Mouse (Mus musculus) heart, embryonic 14.5 days (tissue): ENCODE results near the gene Ern1. TPM values are rescaled to one million over a fixed set of nuclear protein-coding genes. Genes with fewer than 3 reads are reported as not detected.
"Not testable (repeated sequence)": the region's sequence is repeated elsewhere in the genome, so short reads cannot be mapped to it uniquely, and the experiment has no call there.

Source experiments
- ATAC-seq: fragments of 200-750 bp; cut with Nextera tagmentation; 2 replicates; pipeline ENCODE4 v1.8.0; 2017; ENCODE audit warnings: low read depth, moderate TSS enrichment; ENCODE audit not compliant: insufficient number of reproducible peaks, insufficient read depth, low FRiP score
- H3K27ac ChIP-seq, 2 experiments: fragments of 200-500 bp in 1 of 2; fragments of 300-500 bp in 1 of 2; sonication (generic) in 1 of 2; replicated peaks in 1 of 2; 2 replicates each; pipeline ENCODE4 v1.5.1; 2012 to 2014; ENCODE audit warnings: low read depth in 2 of 2, low read length in 2 of 2, control low read depth in 1 of 2, mild to moderate bottlenecking in 1 of 2, mixed read lengths in 1 of 2; ENCODE audit not compliant: control insufficient read depth in 1 of 2, insufficient read depth in 1 of 2
- H3K27me3 ChIP-seq: fragments of 300-500 bp; sonication (generic); 2 replicates; pipeline ENCODE4 v1.6.1; 2014; ENCODE audit warnings: mild to moderate bottlenecking, low read length, control low read depth; ENCODE audit not compliant: control insufficient read depth, insufficient read depth
- H3K36me3 ChIP-seq: fragments of 300-500 bp; sonication (generic); 2 replicates; pipeline ENCODE4 v1.6.1; 2014; ENCODE audit warnings: mild to moderate bottlenecking, control low read depth, low read length, mixed read lengths; ENCODE audit not compliant: control insufficient read depth, insufficient read depth
- H3K4me1 ChIP-seq, 2 experiments: fragments of 200-500 bp in 1 of 2; fragments of 300-500 bp in 1 of 2; sonication (generic) in 1 of 2; 2 replicates each; pipeline ENCODE4 v1.6.1; 2012 to 2014; ENCODE audit warnings: low read length in 2 of 2, control low read depth in 1 of 2, mixed read lengths in 1 of 2; ENCODE audit not compliant: control insufficient read depth in 2 of 2, insufficient read depth in 2 of 2
- H3K4me2 ChIP-seq: fragments of 300-500 bp; sonication (generic); 2 replicates; pipeline ENCODE4 v1.6.1; 2014; ENCODE audit warnings: mild to moderate bottlenecking, low read length
- H3K4me3 ChIP-seq, 2 experiments: fragments of 200-500 bp in 1 of 2; fragments of 300-500 bp in 1 of 2; sonication (generic) in 1 of 2; 2 replicates each; pipeline ENCODE4 v1.5.1; 2012 to 2014; ENCODE audit warnings: low read length in 2 of 2, mild to moderate bottlenecking in 2 of 2, control low read depth in 1 of 2, low read depth in 1 of 2, moderate library complexity in 1 of 2; ENCODE audit not compliant: control insufficient read depth in 1 of 2, insufficient read depth in 1 of 2
- H3K9ac ChIP-seq: fragments of 300-500 bp; sonication (generic); 2 replicates; pipeline ENCODE4 v1.6.1; 2014; ENCODE audit warnings: mild to moderate bottlenecking, low read length
- H3K9me3 ChIP-seq: fragments of 300-500 bp; sonication (generic); 2 replicates; pipeline ENCODE4 v1.6.1; 2016; ENCODE audit warnings: low read length, control low read depth; ENCODE audit not compliant: control insufficient read depth
- WGBS: fragments of 180-500 bp; shearing (Covaris S2); extraction: QIAGEN DNeasy Blood & Tissue Kit; methylation state at CpG from one replicate; pipeline ENCODE4 v1.1.7; 2014; 5-methylcytosine and 5-hydroxymethylcytosine counted together
- polyA plus RNA-seq: library from polyadenylated mRNA; unstranded; fragments of >200 nt; fragmentation: Nextera tagmentation; extraction: Ambion mirVana; gene quantifications from 2 replicates; pipeline ENCODE4 v1.2.1, GENCODE M21; 2014

Gene Ern1
- polyA plus RNA-seq, 1 experiment from 2014 or later: 4.8 TPM

- not testable (repeated sequence) for H3K9me3 ChIP-seq, H3K9ac ChIP-seq, ATAC-seq, H3K27me3 ChIP-seq, H3K4me2 ChIP-seq, H3K4me3 ChIP-seq, H3K4me1 ChIP-seq, H3K27ac ChIP-seq, H3K36me3 ChIP-seq
- WGBS: 90% methylated on average over 2 of the region's 2 CpGs
Measured at GRCm38 (mm10) chr11:106497009-106497408, 9.4 kb upstream of the Ern1 start.

- H3K4me1 ChIP-seq: peaks cover 0 to 2% of the 10 kb centered on the region in 2 experiments; a peak in 1 of 4 replicates
- no peak for ATAC-seq
- no peak overlapping the region for H3K27ac ChIP-seq
- no peak overlapping the region for H3K9ac ChIP-seq
- H3K9me3 ChIP-seq: no peaks in the 10 kb centered on the region
- no peak overlapping the region for H3K4me3 ChIP-seq
- no peaks in the 10 kb centered on the region for H3K36me3 ChIP-seq
- H3K27me3 ChIP-seq: no peaks in the 10 kb centered on the region
- H3K4me2 ChIP-seq: no peak overlapping the region
- 70% methylated on average over 7 of the region's 7 CpGs for WGBS
Measured at GRCm38 (mm10) chr11:106492984-106493669, 5.5 kb upstream of the Ern1 start.

GRCm38 (mm10) chr11:106491393-106491792 lies 3.7 kb upstream of the Ern1 start:
- 2% methylated on average over 3 of the region's 3 CpGs for WGBS
- no peaks in the 10 kb centered on the region for H3K27me3 ChIP-seq
- H3K4me3 ChIP-seq: no peak overlapping the region
- H3K4me2 ChIP-seq: no peak overlapping the region
- no peaks in the 10 kb centered on the region for H3K36me3 ChIP-seq
- no peak overlapping the region for H3K9ac ChIP-seq
- H3K27ac ChIP-seq: no peak overlapping the region
- H3K9me3 ChIP-seq: no peaks in the 10 kb centered on the region
- peaks cover 0 to 6% of the 10 kb centered on the region in 2 experiments; a peak in 2 of 4 replicates for H3K4me1 ChIP-seq
- no peak for ATAC-seq

GRCm38 (mm10) chr11:106490600-106490999 lies 2.9 kb upstream of the Ern1 start:
- WGBS: 82% methylated on average over 6 of the region's 6 CpGs
- H3K4me1 ChIP-seq, ATAC-seq: not testable (repeated sequence)

GRCm38 (mm10) chr11:106490057-106490456 lies 2.4 kb upstream of the Ern1 start:
- no peak for ATAC-seq
- H3K4me3 ChIP-seq: no peak overlapping the region
- WGBS: 73% methylated on average over 10 of the region's 10 CpGs
- peaks cover 7 to 9% of the 10 kb centered on the region in 2 experiments; a peak in 2 of 4 replicates for H3K4me1 ChIP-seq
- no peaks in the 10 kb centered on the region for H3K9me3 ChIP-seq
- no peak overlapping the region for H3K27ac ChIP-seq
- no peak overlapping the region for H3K4me2 ChIP-seq
- no peaks in the 10 kb centered on the region for H3K36me3 ChIP-seq
- no peak overlapping the region for H3K9ac ChIP-seq
- H3K27me3 ChIP-seq: no peaks in the 10 kb centered on the region

More at GRCm38 (mm10) chr11:106490600-106490999, 2.9 kb upstream of the Ern1 start:
- H3K27ac ChIP-seq, H3K4me3 ChIP-seq, H3K36me3 ChIP-seq, H3K4me2 ChIP-seq, H3K27me3 ChIP-seq, H3K9me3 ChIP-seq, H3K9ac ChIP-seq: not testable (repeated sequence)

- H3K36me3 ChIP-seq: no peaks in the 10 kb centered on the region
- no peak overlapping the region for H3K4me3 ChIP-seq
- 50% methylated on average over 7 of the region's 7 CpGs for WGBS
- no peak overlapping the region for H3K9ac ChIP-seq
- H3K4me2 ChIP-seq: no peak overlapping the region
- no peak overlapping the region for H3K27ac ChIP-seq
- no peak for ATAC-seq
- H3K4me1 ChIP-seq: peaks cover 7 to 9% of the 10 kb centered on the region in 2 experiments; a peak in 2 of 4 replicates
- H3K9me3 ChIP-seq: no peaks in the 10 kb centered on the region
- no peaks in the 10 kb centered on the region for H3K27me3 ChIP-seq
Measured at GRCm38 (mm10) chr11:106489036-106489693, 1.5 kb upstream of the Ern1 start.

- H3K9ac ChIP-seq: peak overlapping the region; percentile 50
- no peaks in the 10 kb centered on the region for H3K9me3 ChIP-seq
- H3K36me3 ChIP-seq: no peaks in the 10 kb centered on the region
- peak overlapping the region; percentile 77 to 81 for H3K4me3 ChIP-seq
- ATAC-seq: no peak
- peak overlapping the region; percentile 67 for H3K4me2 ChIP-seq
- H3K27me3 ChIP-seq: no peaks in the 10 kb centered on the region
- 16% methylated on average over 17 of the region's 17 CpGs for WGBS
- H3K4me1 ChIP-seq: peaks cover 7 to 9% of the 10 kb centered on the region in 2 experiments; a peak in 2 of 4 replicates
- peak overlapping the region; percentile 9 to 74; a peak in 3 of 4 replicates for H3K27ac ChIP-seq
Measured at GRCm38 (mm10) chr11:106488126-106488561, 492 bp upstream of the Ern1 start.
